Mouse (Mus musculus) frontal cortex, postnatal 36 days (tissue): ENCODE measurements around the gene Zfp831.

Source experiments
- DNase-seq, 2 experiments: peaks; one replicate each; pipeline ENCODE4 v3.0.0; 2022; ENCODE audit warnings: low spot score in 2 of 2

Zfp831 gene

DNA sequence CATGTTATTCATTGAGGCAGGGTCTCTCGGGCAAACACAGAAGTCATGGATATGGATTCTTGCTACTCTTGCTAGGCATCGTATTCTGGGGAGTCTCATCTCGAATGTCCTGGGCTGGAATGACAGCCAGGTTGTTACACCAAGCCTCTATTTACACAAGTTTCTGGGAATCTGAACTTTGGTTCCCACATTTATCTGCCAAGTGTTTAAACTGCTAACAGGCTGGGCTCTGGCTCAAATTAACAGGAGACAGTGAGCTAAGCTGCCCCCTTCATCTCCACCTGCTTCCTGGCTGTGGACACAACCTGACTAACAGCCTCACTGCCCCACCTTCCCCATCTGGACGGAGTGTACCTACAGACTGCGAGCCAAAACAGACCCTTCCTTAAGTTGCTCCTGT, 88.6 kb downstream of the Zfp831 start:
- DNase-seq: no peak

DNA sequence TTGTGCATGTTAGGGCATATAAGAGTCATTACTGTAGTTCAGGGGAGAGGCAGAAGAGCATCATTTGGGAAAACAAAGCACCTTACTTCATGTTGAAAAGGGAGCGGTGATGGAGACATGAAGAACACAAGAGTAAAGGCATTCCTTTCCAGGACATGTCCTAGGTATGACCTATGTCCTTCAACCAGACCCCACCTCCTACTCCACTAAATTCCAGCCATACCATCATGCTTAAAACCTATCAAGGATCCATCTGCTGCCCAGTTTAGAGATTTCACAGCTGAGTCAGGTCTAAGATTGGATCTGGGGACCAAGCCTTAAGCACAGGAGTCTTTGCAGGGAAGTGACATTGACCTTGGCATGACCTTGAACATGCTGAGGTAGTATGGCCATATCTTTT, 91.9 kb downstream of the Zfp831 start:
- no peak for DNase-seq

DNA sequence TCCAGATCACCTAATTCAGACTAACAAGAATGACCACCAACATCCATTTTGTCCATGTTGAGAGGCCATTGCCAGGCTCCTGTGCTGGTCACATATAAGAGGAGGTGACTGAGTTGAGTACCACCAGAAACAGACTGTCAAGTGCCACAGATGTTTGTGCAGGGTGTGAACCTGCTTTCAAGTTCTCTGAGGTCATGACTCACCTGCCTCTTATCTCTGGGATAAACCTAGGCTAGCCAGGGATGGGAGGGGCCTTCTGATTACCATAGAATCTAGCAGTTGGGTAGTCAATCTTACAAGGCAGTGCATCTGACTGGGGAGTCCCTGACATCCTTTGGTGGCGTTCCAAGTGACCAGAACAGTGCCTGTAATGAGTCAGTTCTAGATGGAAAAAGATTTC, 103.8 kb downstream of the Zfp831 start:
- DNase-seq: no peak

DNA sequence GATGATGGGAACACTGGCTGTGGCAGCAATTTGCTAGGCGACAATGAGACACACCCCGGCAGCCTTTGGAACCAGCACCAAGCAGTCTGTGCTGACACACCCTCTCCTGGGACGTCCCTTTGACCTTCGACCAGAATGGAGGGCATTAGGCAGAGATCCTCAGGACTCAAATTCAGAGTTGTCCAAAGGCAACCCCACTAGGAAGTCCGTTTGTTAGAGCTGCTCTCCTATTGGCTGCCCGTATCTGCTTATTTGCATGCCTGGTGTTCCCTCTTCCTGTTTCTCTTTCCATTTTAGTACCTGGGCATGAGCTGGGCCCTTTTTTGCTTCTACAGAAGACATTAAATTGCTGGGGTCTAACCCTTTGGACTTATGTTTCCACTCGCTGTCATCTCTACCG, 105.0 kb downstream of the Zfp831 start:
- no peak for DNase-seq

DNA sequence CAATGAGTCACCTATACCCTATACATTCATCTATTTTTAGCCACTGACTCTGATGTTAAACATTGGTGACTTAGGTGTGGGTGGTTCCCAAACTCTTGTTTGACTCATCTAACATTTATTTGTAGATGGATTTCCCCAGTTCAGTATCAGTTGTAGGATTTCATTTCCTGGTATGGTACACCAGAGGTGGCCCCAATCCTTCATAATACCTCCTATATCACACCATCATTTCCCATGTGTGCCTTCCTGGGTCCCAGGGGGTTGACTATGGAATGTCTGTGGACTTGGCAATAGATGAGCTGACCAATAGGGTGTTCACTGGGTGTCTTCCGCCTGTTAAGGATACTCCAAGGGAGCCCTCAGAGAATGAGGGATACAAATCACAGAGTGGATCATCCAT, 109.9 kb downstream of the Zfp831 start:
- DNase-seq: no peak

DNA sequence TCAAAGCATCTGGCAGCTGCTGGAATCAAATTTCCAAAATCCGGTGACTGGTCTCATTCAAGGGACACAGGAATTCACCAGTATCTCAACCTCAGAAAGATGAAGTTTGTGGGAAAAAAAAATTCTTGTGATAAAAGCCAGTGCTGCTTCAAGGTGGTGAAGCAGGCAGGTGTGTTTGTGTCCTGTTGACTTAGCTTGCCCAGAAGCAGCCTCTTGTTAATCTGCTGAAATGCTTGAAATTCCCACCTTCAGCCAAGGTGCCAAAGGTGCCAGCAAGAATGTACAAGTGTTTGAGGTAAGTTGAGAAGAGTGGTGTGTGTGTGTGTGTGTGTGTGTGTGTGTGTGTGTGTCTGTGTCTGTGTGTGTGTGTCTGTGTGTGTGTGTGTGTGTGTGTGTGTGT, 110.9 kb downstream of the Zfp831 start:
- DNase-seq: no peak

DNA sequence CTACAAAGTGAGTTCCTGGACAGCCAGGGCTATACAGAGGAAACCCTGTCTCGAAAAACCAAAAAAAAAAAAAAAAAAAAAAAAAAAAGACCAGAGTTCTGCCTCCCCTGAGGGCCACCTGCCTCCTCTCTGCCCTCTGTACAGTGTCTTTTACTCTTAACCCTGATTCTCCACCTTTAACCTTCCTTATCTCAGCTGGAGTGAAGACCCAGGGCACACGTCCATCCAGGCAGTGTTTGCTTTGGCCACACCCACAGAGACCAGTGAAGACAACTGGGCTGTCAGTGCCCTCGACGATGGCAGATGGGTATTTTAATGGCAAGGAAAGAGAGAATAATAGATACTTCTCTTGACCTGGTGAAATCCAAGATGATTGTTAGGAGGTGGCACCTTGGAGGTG, 115.9 kb downstream of the Zfp831 start:
- no peak for DNase-seq
